Mouse (Mus musculus): ENCODE measurements around the gene Nckap1. TPM values are rescaled to one million over a fixed set of nuclear protein-coding genes. Genes with fewer than 3 reads are reported as not detected.

Nckap1 gene
- polyA plus RNA-seq, 1 experiment from 2014 or later: 67.0 TPM

GRCm38 (mm10) chr2:80461827-80462226 is 119.4 kb downstream of the Nckap1 start:
- Histone ChIP-seq H3K4me3 (no peak overlapping the region), H3K27ac (no peak overlapping the region), H3K27me3 (ENCODE audit: insufficient read depth, poor library complexity, severe bottlenecking) (no peaks in the 10 kb centered on the region), H3K9me3 (no peaks in the 10 kb centered on the region), H3K4me1 (replicated peaks) (0 out of 2 replicates have a peak, but pooled peaks cover under 1% of the 10 kb centered on the region), H3K36me3 (no peaks in the 10 kb centered on the region)
- no peak for DNase-seq (ENCODE audit: low spot score)
- 73% methylated on average over 8 of the region's 8 CpGs for WGBS

MicroRNAs encoded within 50 kb of the gene (microRNA counts, 519-probe panel; counts per million panel counts)
- microRNA mmu-miR-684: 1,255 counts per million, percentile 77 among the panel's probes with 10 or more counts

Other genes with a start within 250 kb of the Nckap1 start
- 30.2 and 32.7 TPM in 2 replicates for gene Frzb, start 133.8 kb downstream of the Nckap1 start, polyA plus RNA-seq (2016; fragmentation: Nextera tagmentation; extraction: Ambion mirVana)
- 14.3 and 15.2 TPM in 2 replicates for gene Dusp19, start 35.7 kb upstream of the Nckap1 start, polyA plus RNA-seq (2016; fragmentation: Nextera tagmentation; extraction: Ambion mirVana)
- 70.7 and 71.2 TPM in 2 replicates for gene Nup35, start 35.9 kb upstream of the Nckap1 start, polyA plus RNA-seq (2016; fragmentation: Nextera tagmentation; extraction: Ambion mirVana)

All from hindbrain, embryonic 10.5 days (tissue).